Mouse (Mus musculus): ENCODE measurements around the gene Snx10.
"Not testable (repeated sequence)": the region's sequence is repeated elsewhere in the genome, so short reads cannot be mapped to it uniquely, and the experiment has no call there.

The Snx10 gene

DNA sequence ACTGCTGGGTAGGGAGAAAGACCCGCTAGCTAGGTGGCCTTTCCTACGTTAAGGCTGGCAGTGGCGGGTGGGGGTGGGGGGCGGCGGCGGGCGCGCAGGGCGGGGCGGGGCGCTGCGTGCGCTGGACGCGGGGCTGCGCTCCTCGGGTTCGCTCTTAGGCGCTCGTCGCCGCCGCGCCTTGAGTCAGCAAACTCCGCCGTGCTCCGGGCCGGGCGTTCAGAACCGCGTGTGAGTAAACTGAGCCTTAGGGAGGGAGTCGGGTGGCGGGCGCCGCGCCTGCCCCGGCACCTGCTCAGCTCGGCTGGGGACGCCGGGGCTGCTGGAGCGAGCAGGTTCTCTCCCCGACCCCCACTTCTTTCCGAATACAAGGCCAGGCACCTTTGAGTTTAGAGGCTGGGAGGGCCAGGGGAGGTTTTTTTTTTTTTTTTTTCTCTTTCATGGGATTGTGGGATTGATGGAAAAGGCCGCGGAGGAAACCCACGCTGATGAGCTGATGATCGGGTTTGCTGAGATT is at the start of gene Snx10:
Gene Snx10, plus strand, starts transcription at position 95 of the 514 bp plus-strand sequence.
- peak; percentile 76 for DNase-seq (ENCODE audit: low spot score in 2 of 2)

DNA sequence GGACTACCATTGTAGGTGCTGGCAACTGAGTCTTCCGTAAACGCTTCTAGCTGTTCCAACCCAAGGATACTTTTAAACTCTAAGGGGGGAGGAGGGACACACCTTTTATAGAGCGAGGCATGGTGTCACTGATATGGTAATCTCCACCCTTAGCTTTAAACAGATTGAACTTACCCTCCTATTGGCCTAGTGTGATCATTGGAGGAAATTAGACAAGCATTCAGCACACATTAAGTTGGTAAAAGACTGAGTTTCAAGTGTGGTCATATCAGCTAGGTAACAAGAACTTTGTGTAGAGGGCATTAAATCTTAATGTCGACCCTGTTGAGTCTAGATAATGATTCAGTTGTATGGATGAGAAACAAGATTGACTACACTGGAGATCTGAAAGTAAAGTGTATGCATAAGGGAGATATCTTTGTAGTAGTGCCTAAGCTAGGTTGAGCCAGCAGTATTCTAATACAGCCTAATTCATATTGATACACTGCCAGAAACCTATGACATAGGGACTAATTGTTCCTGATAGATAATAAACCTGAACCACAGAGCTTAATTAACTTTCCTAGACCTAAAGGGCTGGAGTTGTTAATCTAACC is 44.5 kb upstream of the Snx10 start:
- DNase-seq (ENCODE audit: low spot score in 2 of 2): no peak

DNA sequence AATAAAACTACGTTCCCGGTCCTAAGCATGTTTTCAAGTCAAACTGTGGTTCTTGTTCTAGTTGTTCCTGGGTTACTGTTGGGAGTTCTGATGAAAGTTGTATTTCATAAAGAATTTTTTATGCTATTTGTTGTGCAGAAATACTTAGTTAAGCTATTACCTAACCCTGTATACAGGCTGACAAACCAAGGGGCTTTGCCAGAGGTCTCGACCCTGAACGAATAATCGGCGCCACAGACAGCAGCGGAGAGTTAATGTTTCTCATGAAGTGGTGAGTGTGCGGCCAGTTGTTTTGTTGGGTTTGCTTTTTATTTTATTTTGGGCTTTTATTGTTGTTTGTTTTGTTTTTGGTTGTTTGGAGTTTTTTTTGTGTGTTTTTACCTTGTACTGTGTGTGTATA is 42.2 kb upstream of the Snx10 start:
- DNase-seq (ENCODE audit: low spot score in 2 of 2): no peak

DNA sequence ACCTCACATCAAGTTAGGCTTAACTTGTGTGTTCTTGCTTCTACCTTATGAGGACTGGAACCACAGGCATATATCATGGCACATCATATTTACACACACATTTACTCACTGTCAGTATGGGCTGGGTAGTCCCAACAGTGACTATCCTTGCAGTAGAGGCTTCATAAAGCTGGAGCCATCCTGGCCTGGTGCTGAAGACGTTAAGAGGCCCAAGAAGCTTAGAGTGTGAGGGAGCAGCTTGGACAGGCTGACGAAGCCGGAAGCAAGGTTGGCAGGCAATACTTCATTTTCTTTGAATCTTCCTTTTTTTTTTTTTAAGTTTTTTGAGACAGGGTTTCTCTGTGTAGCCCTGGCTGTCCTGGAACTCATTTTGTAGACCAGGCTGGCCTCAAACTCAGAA is 39.8 kb upstream of the Snx10 start:
- no peak for DNase-seq (ENCODE audit: low spot score in 2 of 2)

DNA sequence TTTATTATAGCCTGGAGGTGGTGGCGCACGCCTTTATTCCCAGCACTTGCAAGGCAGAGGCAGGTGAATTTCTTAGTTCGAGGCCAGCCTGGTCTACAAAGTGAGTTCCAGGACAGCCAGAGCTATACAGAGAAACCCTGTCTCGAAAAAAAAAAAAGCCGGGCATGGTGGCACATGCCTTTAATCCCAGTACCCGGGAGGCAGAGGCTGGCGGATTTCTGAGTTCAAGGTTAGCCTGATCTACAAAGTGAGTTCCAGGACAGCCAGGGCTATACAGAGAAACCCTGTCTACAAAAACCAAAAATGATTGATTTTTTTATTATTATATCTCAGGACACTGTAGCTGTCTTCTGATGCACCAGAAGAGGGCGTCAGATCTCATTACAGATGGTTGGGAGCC is 39.1 kb upstream of the Snx10 start:
- not testable (repeated sequence) for DNase-seq (ENCODE audit: low spot score in 2 of 2)

DNA sequence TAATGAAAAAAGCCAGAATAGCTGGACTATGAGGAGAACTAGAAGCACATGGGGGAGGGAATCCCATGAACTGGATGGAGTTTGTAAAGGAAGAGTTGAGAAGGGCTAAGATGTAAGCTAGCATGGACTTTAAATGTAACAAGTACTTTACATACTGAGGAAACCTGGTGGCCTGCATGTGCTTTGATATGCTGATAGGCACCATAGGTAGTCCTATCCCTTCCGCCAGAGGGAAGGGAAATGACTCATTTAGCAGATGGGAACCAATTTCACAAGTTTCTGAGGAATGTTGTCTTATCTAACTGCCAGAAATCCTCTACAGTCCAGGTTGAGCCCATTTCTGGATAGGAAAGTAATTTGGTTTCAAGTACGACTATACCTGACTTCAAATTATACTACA is 38.1 kb upstream of the Snx10 start:
- no peak for DNase-seq (ENCODE audit: low spot score in 2 of 2)

DNA sequence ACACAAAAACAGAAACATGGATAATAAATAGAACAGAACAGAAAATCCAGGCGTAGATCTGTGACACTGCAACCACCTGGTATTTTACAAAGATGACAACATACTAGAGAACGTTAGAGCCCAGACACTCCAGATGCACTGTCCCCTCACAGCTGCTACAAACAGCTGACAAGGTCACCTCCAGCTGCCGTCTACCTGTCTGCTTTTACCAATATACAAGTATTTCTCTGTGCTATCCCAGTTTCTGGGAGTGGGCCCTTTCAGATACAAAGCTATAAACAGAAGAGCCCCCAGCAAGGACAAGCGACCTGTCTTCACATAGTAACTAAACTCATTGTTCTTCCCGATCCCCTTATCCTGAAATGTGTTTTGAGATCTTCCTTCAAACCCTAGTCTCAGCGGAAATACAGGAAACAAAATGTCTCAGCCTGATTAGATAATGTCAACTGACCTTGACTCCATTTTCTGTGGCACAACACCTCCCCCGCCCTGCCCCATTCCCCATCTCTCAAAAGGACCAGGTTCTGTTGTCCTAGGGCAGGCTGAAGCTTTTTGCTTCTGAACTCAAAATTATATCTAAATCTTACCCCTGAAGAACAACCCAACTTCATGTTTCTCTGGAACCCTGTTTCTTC is 37.5 kb upstream of the Snx10 start:
- no peak for DNase-seq (ENCODE audit: low spot score in 2 of 2)

DNA sequence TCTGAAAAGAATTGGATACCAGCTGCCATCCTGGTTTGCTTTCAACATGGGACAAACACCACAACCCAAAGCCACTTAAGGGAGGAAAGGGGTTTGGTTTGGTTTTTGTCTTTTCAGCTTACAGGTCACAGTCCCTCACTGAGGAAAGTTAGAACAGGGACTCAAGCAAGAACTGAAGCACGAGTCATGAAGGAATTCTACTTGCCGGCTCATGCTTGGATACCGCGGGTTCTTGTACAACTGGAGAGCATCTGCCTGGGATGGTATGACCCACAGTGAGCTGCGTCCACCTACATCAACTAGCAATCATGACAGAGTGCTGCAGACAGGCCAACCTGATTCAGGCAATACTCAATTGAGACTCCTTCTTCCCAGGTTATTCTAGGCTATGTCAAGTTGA is 37.0 kb upstream of the Snx10 start:
- no peak for DNase-seq (ENCODE audit: low spot score in 2 of 2)

DNA sequence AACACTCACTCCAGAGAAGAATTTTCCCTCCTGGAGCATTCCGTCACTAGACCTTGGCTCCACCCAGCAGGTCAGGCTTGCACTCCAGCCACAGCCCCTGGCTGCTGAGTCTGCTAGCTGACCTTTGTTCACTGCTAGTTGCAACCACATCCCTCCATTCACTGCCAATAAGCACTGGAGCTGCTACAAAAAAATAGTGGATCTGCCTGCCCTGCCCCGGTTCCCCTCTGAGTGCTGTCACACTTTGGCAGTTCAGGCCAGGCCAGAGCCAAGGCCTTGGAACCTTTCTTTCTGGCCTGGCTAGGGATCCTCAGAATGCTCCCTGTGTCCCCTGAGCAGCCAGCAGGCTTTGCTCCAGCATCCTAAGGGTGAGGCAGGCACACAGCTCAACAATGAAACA is 33.9 kb upstream of the Snx10 start:
- DNase-seq (ENCODE audit: low spot score in 2 of 2): no peak

DNA sequence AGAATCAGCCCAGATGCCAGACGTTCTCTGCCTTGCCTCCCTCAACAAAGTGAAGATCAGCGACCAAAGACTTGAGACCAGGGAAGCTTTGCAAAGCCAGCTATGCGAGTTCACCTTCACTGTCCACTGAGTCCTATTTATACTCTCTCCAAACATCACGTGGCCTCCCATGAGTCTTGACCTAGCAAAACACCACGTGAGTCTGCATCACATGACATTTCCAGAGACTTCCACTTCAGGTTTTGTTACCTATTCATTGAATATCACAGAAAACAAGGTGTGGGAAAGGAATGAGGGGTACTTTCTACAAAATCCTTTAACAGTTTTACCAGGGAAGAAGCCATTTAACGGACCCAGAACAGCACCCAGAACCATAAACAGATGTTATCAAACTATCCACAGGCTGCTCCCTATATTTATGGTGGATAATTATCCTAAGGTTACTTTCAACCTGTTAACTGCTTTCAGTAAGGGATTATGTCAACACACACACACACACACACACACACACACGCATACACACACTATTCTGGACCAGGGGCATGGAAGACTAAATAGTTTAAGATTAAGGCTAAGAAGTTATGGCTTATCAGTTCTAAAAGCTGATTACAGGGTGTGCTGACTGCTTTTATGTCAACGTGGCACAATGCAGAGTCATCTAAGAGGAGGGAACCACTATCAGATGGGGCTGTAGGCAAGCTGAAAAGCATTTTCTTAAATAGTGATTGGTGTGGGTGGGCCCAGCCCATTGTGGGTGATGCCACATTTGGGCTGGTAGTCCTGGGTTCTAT is 26.2 kb upstream of the Snx10 start:
- no peak for DNase-seq (ENCODE audit: low spot score in 2 of 2)

DNA sequence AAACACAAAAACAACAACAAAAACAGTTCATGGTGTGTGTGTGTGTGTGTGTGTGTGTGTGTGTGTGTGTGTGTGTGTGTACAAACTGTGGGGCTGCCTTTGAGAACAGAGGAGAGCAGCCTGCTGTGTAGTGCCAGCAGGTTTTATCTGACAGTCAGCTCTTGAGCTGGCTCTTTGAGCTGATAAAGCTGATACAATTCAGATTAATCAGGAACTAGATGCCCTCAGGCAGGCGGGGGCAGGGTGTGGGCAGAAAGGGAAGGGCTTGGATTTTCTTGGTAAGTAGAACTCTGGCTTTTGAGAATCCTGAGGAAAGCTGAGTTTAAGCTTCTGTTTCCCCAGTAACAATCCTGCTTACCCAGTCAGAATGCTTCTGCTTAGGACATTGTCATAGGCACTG is 18.0 kb upstream of the Snx10 start:
- no peak for DNase-seq (ENCODE audit: low spot score in 2 of 2)

DNA sequence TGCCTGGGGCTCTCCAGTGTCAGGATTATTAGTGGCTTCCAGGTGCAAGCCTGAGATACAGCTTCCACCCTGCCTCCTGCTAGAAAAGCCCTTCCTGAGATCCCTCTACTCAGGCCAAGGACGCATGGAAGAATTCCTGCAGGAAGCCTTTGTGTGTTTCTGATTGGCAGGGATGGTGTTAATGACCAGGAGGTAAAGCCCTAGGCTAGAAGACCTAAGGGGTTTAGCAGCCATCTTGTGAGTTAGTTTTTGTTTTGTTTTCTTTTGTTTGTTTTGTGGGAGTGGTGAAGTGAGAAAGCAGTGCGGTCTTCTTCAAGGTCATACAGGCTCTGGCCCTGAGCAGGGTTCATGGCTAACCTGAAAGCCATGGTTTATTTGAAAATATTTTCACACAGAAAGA is 16.1 kb upstream of the Snx10 start:
- no peak for DNase-seq (ENCODE audit: low spot score in 2 of 2)

DNA sequence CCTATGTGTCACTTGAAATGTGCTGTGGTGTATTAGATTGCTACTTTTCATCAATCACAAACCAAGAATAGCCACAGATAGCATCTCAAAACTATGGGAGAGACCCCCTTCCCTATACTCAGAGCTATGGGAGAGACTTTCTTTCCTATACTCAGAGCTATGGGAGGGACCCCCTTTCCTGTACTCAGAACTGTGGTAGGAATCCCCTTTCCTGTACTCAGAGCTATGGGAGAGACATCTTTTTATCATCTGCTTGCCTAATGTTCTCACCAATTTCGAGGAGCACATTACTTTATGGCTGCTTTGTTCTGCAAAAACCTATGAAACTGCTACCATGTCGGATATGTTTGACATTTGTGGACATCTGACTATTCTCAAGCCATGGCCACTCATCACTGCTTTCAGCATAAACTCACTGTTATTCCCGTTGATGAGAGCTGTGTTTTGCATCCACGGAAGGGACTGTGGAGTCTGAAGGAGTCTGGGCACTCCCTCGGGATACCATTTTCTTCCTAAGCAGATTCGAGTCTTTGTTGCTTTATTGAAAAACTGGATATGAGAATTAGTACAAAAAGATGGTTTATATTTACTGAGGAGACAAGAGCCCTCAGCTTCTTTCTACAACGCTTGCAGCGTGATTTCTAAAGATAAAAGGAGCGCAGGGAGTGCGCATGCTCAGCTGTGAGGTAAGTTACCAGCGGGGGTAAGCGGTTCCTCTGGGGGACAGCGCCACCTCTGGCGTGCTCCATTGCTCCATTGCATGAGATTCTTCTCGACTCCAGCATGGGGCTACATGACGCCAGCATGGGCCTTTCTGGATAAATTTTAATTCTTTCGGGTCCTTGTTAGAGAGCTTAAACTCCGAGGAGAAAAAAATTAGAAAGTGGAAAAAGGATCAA is 14.7 kb upstream of the Snx10 start:
- peak; percentile 75 to 82 for DNase-seq (ENCODE audit: low spot score in 2 of 2)

DNA sequence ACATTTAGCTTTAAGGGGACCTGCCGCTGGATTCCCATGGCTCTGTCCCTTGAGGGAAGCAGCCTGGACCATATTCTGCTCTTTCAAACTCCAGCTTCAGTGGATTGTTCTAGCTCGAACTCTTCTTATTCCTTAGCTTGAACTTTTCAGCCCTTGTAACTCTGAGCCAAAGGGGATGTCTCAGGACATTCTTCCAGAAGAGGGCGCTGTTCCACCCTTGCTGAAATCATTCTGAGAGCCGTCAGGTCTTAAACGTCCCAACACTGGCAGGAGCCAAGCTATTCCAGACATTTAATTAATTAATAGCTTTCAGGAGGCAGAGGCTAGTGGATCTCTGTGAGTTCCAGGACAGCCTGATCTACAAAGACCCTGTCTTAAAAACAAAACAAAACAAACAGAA is 13.6 kb upstream of the Snx10 start:
- peak in 1 of 2 experiments; percentile 59 for DNase-seq (ENCODE audit: low spot score in 2 of 2)

DNA sequence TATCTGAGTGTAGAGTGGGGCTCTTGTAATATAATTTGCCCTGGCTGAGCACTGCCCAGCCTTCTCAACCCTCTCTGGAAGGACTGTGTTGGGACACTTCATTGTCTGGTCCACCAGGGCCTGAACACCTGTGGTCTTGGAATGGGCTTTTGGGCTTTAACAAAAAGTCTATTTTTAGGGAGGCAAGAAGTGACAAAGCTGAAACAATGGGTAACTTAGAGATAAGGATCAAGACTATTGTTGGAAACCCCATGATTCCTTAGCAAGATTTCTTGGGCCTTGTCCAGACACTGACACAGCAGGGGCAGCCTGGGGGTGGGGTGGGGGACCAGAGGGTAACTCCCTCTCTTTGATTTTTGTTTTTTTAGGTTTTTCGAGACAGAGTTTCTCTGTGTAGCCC is 12.8 kb upstream of the Snx10 start:
- DNase-seq (ENCODE audit: low spot score in 2 of 2): no peak

DNA sequence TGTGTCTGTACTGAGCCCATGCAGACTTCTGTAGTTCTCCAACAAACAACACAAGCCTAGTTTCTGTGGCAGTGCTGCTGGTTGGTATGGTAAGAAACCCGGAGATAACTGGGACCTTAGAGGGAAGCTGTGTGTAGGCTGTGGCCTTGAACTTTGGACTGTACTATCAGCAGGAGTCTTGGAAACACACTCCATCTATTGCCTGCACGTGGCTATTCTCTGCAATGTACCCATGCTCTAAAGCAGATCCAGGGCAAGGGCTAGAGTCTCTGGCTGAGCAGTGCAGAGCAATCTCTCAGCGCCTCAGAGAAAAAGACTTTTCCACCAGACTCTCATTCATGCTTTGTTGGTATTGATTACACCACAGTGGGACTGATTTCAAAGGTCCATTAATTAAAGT is 10.0 kb upstream of the Snx10 start:
- DNase-seq (ENCODE audit: low spot score in 2 of 2): no peak

DNA sequence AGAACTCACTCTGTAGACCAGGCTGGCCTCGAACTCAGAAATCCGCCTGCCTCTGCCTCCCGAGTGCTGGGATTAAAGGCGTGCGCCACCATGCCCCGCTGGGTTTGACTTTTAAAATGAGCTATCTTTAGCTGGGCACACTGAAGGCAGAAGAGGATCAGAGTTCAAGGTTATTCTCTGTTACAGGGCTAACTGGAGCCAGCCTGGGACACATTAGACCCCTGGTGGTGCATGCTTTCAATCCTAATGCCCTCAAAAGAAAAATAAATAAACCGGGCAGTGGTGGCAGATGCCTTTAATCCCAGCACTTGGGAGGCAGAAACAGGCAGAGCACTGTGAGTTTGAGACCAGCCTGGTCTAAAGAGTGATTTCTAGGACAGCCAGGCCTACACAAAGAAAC is 8.8 kb upstream of the Snx10 start:
- DNase-seq (ENCODE audit: low spot score in 2 of 2): no peak

DNA sequence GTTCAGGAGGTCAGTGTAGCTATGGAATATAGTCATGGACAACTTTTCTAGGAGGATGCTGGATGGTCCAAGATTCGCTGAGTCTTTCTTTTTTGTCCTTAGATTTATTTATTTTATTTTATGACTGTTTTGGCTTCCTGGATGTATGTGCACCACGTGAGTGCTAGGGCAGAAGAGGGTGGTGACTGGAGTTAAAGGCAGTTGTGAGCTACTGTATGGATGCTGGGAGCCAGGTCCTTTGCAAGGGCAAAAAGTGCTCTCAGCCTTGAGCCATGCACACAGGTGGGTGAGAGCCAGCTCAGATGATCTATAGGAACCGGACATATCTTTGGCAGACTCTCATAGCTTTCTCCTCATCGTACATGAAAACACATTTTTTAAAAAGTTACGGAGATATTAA is 391 bp upstream of the Snx10 start:
- no peak for DNase-seq (ENCODE audit: low spot score in 2 of 2)

DNA sequence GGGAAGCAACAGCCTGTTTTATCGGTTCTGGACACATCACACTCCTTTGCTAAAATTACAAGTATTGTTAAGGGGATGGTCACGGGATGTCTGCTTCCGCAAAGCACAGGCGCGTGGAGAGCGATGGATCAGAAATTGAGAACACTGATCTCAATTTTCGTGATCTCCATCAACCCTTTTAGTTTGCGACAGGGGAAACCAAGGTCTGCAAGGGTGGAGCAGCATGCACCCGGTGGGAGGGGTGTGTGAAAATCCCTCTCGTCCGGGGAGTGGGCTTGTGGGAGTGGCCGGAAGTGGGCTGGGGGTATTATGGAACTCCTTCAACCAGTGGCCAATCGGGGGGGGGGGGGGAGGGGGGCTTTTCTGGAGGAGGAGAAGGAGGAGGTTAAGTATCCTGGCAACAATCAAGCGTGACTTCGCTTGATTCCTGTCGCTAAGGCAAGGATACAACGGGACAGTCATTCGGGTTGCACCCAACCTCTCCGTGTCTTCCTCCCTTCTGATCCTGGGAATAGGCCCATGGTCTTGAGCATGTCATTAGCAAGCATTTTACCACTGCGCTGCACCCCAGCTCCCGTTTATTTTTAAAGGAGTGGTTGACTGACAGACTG is 725 bp downstream of the Snx10 start:
- peak; percentile 69 to 72 for DNase-seq (ENCODE audit: low spot score in 2 of 2)

DNA sequence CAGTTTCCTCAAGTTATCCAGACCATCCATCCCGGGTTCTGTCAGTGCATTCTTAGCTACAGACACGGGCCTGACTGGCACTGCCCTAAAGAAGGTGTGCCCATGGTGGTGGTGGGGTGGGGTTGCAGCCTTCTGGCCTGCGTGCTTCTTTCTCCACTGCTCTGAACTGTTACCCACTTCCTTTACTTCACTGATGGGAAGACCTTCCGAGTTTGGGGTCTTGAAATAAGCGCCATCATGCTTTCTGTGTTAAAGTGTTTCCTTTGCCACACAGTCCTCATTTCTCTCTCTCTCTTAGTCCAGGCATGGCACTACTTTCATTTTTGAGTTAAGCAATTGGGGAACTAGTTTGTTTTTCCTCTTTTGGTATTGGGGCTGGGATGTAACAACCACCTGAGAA is 1.3 kb downstream of the Snx10 start:
- DNase-seq (ENCODE audit: low spot score in 2 of 2): peak; percentile 26 to 35

DNA sequence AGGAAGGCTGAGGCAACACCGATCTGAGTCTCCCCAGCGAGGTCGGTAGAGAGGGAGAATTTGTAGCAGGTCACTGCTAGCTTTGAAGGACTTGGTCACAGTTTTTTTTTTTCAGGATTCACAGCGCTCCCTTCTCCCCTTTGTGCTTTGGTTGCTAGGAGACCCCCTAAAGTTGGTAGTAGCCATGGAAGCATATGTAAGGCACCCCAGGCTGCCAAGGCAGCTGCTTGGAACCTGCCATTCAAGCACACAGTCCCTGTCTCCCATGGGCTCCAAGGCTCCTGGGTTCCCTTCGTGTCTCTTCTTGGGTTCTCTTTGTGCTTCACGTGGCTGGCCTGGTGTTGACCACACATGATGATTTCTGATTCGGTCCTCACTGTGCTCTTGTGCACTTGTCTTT is 5.8 kb downstream of the Snx10 start:
- DNase-seq (ENCODE audit: low spot score in 2 of 2): no peak

Data from right cerebral cortex, postnatal 10 days (tissue).